Mouse (Mus musculus): ENCODE results near the gene Vps13d. TPM values are rescaled to one million over a fixed set of nuclear protein-coding genes. Genes with fewer than 3 reads are reported as not detected.
"Not testable (repeated sequence)": the region's sequence is repeated elsewhere in the genome, so short reads cannot be mapped to it uniquely, and the experiment has no call there.

The Vps13d gene
- polyA plus RNA-seq, 1 experiment from 2014 or later: 6.9 TPM

- H3K9ac ChIP-seq: 0 out of 2 replicates have a peak overlapping the region, but pooled peaks have one; percentile 92
- H3K9me3 ChIP-seq (replicated peaks): no peaks in the 10 kb centered on the region
- H3K36me3 ChIP-seq: peaks cover 20% of the 10 kb centered on the region
- peaks cover 19% of the 10 kb centered on the region for H3K4me1 ChIP-seq (replicated peaks)
- H3K27ac ChIP-seq: peak overlapping the region; percentile 93
- H3K27me3 ChIP-seq: no peaks in the 10 kb centered on the region
- no peak for ATAC-seq (replicated peaks; ENCODE audit: insufficient number of reproducible peaks, insufficient read depth, low FRiP score, low read depth)
- H3K4me3 ChIP-seq: peak overlapping the region; percentile 98
- H3K4me2 ChIP-seq: peak overlapping the region; percentile 76
- 33% methylated on average over 3 of the region's 3 CpGs for WGBS
These were observed 1.4 kb downstream of the Vps13d start for GRCm38 (mm10) chr4:145193406-145193805.

DNA sequence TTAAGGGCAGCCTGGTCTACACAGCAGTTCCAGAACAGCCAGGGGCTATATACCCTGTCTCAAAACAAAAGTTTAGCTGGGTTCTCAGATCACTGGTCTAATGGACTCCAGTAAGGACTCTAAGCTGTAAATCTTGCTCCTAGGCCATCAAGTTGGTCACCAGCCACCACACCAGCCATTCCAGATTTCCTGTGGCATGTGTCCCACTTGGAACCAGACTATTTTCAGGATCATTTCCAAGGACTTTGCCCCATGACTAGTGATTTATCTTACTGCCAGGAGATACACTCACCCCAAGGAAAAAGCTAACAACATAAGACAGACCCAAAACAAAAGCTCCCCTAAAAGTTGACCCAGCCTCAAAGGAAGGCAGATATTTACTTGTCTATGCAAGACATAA lies 2.1 kb downstream of the Vps13d start:
- Histone ChIP-seq H3K9me3 (replicated peaks) (no peaks in the 10 kb centered on the region), H3K4me2 (peak overlapping the region; percentile 76), H3K36me3 (peaks cover 22% of the 10 kb centered on the region), H3K4me3 (no peak overlapping the region), H3K27me3 (no peaks in the 10 kb centered on the region), H3K27ac (0 out of 2 replicates have a peak overlapping the region, but pooled peaks have one; percentile 4), H3K4me1 (replicated peaks) (peaks cover 19% of the 10 kb centered on the region), H3K9ac (no peak overlapping the region)
- no peak for ATAC-seq (replicated peaks; ENCODE audit: insufficient number of reproducible peaks, insufficient read depth, low FRiP score, low read depth)

GRCm38 (mm10) chr4:145188561-145188960 lies 6.2 kb downstream of the Vps13d start:
- Histone ChIP-seq H3K9ac (no peak overlapping the region), H3K27ac (no peak overlapping the region), H3K27me3 (no peaks in the 10 kb centered on the region), H3K9me3 (replicated peaks) (no peaks in the 10 kb centered on the region), H3K4me3 (no peak overlapping the region), H3K4me2 (no peak overlapping the region), H3K36me3 (peaks cover 56% of the 10 kb centered on the region), H3K4me1 (replicated peaks) (peaks cover 16% of the 10 kb centered on the region)
- no peak for ATAC-seq (replicated peaks; ENCODE audit: insufficient number of reproducible peaks, insufficient read depth, low FRiP score, low read depth)

DNA sequence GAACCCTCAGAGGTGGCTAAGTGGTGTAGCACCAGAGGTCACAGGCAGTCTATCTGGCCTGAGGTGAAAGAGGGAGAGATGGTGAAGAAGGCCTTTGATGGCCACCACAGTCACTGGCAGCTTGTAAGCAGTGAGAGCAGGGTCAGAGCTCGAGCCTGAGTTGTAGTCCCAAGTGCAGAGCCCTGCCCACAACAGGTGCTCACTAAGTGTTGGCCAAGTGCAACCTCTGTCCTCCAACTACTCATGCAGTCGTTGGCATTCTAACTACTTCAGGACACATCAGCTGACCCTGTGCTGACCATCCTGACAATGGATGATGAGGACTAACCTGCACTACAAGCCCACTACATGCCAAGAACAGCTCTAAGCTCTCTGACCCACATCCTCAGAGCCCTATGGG lies 7.2 kb downstream of the Vps13d start:
- Histone ChIP-seq H3K9ac (no peak overlapping the region), H3K4me3 (no peak overlapping the region), H3K4me2 (no peak overlapping the region), H3K9me3 (replicated peaks) (no peaks in the 10 kb centered on the region), H3K4me1 (replicated peaks) (peaks cover 7% of the 10 kb centered on the region), H3K27ac (no peak overlapping the region), H3K27me3 (no peaks in the 10 kb centered on the region), H3K36me3 (peaks cover 56% of the 10 kb centered on the region)
- no peak for ATAC-seq (replicated peaks; ENCODE audit: insufficient number of reproducible peaks, insufficient read depth, low FRiP score, low read depth)
- WGBS: 70% methylated on average over 2 of the region's 2 CpGs

GRCm38 (mm10) chr4:145178918-145179549 lies 15.8 kb downstream of the Vps13d start:
- Histone ChIP-seq H3K9ac (no peak overlapping the region), H3K4me2 (no peak overlapping the region), H3K4me1 (replicated peaks) (no peaks in the 10 kb centered on the region), H3K9me3 (replicated peaks) (no peaks in the 10 kb centered on the region), H3K27me3 (no peaks in the 10 kb centered on the region), H3K36me3 (peaks cover 51% of the 10 kb centered on the region), H3K27ac (no peak overlapping the region), H3K4me3 (no peak overlapping the region)
- ATAC-seq (replicated peaks; ENCODE audit: insufficient number of reproducible peaks, insufficient read depth, low FRiP score, low read depth): no peak
- 92% methylated on average over 5 of the region's 5 CpGs for WGBS

DNA sequence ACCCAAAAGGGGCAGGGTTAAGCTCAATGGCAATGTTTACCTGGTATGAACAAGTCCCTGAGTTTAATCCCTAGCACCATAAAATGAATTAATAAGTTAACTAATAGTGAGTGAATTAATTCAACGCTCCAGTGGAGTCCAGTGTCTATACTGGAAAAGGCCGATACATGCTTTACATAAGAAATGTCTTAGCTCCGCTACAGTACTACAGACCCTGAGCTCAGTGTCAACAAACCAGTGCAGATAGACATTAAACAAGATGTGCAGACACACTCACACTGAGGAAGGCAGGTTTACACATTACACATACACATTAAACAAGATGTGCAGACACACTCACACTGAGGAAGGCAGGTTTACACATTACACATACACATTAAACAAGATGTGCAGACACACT lies 29.3 kb downstream of the Vps13d start:
- not testable (repeated sequence) for ATAC-seq (replicated peaks; ENCODE audit: insufficient number of reproducible peaks, insufficient read depth, low FRiP score, low read depth); H3K27ac ChIP-seq; H3K9ac ChIP-seq; H3K4me2 ChIP-seq; H3K27me3 ChIP-seq; H3K4me1 ChIP-seq (replicated peaks); H3K4me3 ChIP-seq; H3K9me3 ChIP-seq (replicated peaks)
- 97% methylated on average over 3 of the region's 3 CpGs for WGBS
- peaks cover 85% of the 10 kb centered on the region for H3K36me3 ChIP-seq

GRCm38 (mm10) chr4:145164111-145164510 lies 30.7 kb downstream of the Vps13d start:
- H3K4me2 ChIP-seq: no peak overlapping the region
- no peaks in the 10 kb centered on the region for H3K9me3 ChIP-seq (replicated peaks)
- WGBS: 93% methylated on average over 4 of the region's 4 CpGs
- ATAC-seq (replicated peaks; ENCODE audit: insufficient number of reproducible peaks, insufficient read depth, low FRiP score, low read depth): no peak
- no peaks in the 10 kb centered on the region for H3K4me1 ChIP-seq (replicated peaks)
- no peak overlapping the region for H3K27ac ChIP-seq
- H3K4me3 ChIP-seq: no peak overlapping the region
- H3K9ac ChIP-seq: no peak overlapping the region
- H3K27me3 ChIP-seq: no peaks in the 10 kb centered on the region
- H3K36me3 ChIP-seq: peaks cover 84% of the 10 kb centered on the region

DNA sequence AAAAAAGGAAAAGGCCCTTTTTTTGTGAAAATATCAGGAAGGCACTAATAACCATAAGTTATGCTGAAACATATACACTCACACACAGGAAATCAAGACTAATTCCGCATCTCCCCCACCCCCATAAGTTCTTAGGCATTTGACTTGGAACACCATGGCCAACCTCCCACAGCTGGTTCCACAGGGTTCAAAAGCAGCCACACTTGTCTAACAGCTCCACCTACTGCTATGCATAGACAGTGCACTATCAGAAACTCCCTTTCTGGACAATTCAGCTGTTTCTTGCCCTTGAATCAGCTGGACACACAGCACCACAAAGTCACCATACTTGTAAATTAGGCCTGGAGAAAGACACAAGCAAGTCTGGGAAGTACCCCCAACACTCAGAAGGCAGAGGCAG lies 33.6 kb downstream of the Vps13d start:
- Histone ChIP-seq H3K4me1 (replicated peaks) (no peaks in the 10 kb centered on the region), H3K9me3 (replicated peaks) (no peaks in the 10 kb centered on the region), H3K4me3 (no peak overlapping the region), H3K27me3 (no peaks in the 10 kb centered on the region), H3K36me3 (peaks cover 86% of the 10 kb centered on the region), H3K4me2 (no peak overlapping the region), H3K27ac (no peak overlapping the region), H3K9ac (no peak overlapping the region)
- no peak for ATAC-seq (replicated peaks; ENCODE audit: insufficient number of reproducible peaks, insufficient read depth, low FRiP score, low read depth)
- WGBS: 84% methylated on average over 1 of the region's 1 CpGs

- no peak overlapping the region for H3K4me2 ChIP-seq
- no peak overlapping the region for H3K4me3 ChIP-seq
- no peak for ATAC-seq (replicated peaks; ENCODE audit: insufficient number of reproducible peaks, insufficient read depth, low FRiP score, low read depth)
- H3K36me3 ChIP-seq: peaks cover 83% of the 10 kb centered on the region
- 46% methylated on average over 8 of the region's 8 CpGs for WGBS
- no peak overlapping the region for H3K27ac ChIP-seq
- H3K4me1 ChIP-seq (replicated peaks): no peaks in the 10 kb centered on the region
- no peak overlapping the region for H3K9ac ChIP-seq
- no peaks in the 10 kb centered on the region for H3K27me3 ChIP-seq
- H3K9me3 ChIP-seq (replicated peaks): no peaks in the 10 kb centered on the region
These were observed 38.8 kb downstream of the Vps13d start for GRCm38 (mm10) chr4:145155956-145156355.

DNA sequence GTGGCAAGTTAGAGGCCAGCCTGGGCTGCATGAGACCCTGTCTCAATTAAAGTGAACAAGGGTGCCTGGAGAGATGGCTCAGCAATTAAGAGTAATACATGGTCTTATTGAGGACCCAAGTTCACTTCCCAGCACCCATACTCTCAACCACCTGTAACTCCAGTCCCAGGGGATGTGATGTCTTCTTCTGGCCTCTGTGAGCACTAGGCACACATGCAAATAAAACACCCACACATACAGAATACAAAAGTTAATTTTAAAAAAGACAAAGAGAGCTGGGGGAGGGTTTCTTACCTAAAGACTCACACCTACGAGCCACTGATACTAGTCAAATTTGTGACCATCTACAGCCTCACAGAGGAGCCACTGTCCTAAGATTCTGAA lies 43.7 kb downstream of the Vps13d start:
- Histone ChIP-seq H3K27me3 (no peaks in the 10 kb centered on the region), H3K4me3 (no peak overlapping the region), H3K9me3 (replicated peaks) (no peaks in the 10 kb centered on the region), H3K27ac (no peak overlapping the region), H3K36me3 (peaks cover 63% of the 10 kb centered on the region), H3K4me1 (replicated peaks) (peaks cover 6% of the 10 kb centered on the region; the same call in 1 of the 2 replicates), H3K4me2 (no peak overlapping the region), H3K9ac (no peak overlapping the region)
- WGBS: 89% methylated on average over 1 of the region's 1 CpGs
- ATAC-seq (replicated peaks; ENCODE audit: insufficient number of reproducible peaks, insufficient read depth, low FRiP score, low read depth): no peak

- H3K27ac ChIP-seq: no peak overlapping the region
- no peak overlapping the region for H3K9ac ChIP-seq
- peaks cover 6% of the 10 kb centered on the region; the same call in 1 of the 2 replicates for H3K4me1 ChIP-seq (replicated peaks)
- WGBS: 80% methylated on average over 5 of the region's 5 CpGs
- no peak overlapping the region for H3K4me3 ChIP-seq
- peaks cover 61% of the 10 kb centered on the region for H3K36me3 ChIP-seq
- no peak overlapping the region for H3K4me2 ChIP-seq
- H3K9me3 ChIP-seq (replicated peaks): no peaks in the 10 kb centered on the region
- no peak for ATAC-seq (replicated peaks; ENCODE audit: insufficient number of reproducible peaks, insufficient read depth, low FRiP score, low read depth)
- H3K27me3 ChIP-seq: no peaks in the 10 kb centered on the region
These were observed 44.3 kb downstream of the Vps13d start for GRCm38 (mm10) chr4:145150345-145151102.
